Mouse (Mus musculus) left cerebral cortex, adult 2 months (tissue): ENCODE results near the gene Zfp280d. TPM values are rescaled to one million over a fixed set of nuclear protein-coding genes. Genes with fewer than 3 reads are reported as not detected.
A peak's percentile ranks its signal among the peaks of the same experiment; 100 is the strongest.

ENCODE experiments used
- DNase-seq, 2 experiments: peaks; one replicate each; pipeline ENCODE4 v3.0.0; 2021 to 2022; ENCODE audit warnings: low spot score in 2 of 2, mixed read lengths in 1 of 2; ENCODE audit errors: extremely low spot score in 1 of 2
- H3K27ac ChIP-seq: fragments of 200-600 bp; 2 replicates; pipeline ENCODE4 v1.8.1; 2022
- H3K4me3 ChIP-seq: fragments of 200-600 bp; 2 replicates; pipeline ENCODE4 v1.8.1; 2022
- CTCF ChIP-seq: fragments of 200-600 bp; IDR thresholded peaks from 2 replicates; pipeline ENCODE4 v1.8.1; 2022; ENCODE audit warnings: antibody characterized with exemption, mild to moderate bottlenecking, moderate library complexity
- intact Hi-C: fragments of 180-260 bp; cut with DNase I; formaldehyde crosslinking; loops from one replicate; pipeline ENCODE4 v1.15.1; 2025
- total RNA-seq, 2 experiments: library from RNA; stranded (reverse); gene quantifications; 2 replicates each; pipeline ENCODE4 v1.2.3; 2021

Zfp280d gene
- total RNA-seq, 2 experiments from 2014 or later: 49.0 to 61.4 TPM

DNA sequence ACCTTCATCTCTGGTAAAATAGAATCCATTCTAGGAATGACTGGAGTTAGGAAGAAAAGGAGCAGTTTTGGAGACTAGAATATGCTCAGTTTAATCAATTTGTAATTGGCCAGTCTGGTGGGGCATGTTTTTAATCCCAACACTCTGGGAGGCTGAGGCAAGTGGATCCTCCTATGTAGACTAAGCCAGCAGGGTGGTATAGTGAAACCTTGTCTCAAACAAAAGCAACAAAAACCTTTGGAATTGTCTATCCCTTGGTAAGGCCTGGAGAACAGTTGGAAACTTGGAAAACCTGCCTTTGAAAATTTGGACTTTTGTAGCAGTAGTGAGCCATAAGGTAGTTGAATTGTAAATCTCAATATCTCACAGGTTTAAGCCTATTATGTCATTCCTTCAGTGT, 2.3 kb downstream of the Zfp280d start:
- intact Hi-C loops: loop anchor here (5.0 kb wide), 1 partner anchor 255 kb away; the partner anchor contains the start of gene Rfx7

DNA sequence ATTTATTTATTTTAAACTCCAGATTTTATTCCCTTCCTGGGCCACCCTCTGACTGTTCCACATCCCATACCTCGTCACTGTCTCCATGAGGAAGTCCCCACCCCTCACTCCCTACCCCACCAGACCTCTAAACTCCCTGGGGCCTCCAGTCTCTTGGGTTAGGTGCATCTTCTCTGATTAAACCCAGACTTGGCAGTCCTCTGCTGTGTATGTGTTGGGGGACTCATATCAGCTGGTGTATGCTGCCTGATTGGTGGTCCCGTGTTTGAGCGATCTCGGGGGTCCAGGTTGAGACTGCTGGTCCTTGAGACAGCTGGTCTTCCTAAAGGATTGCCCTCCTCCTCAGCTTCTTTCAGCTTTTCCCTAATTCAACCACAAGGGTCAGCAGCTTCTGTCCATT, 5.3 kb downstream of the Zfp280d start:
- DNase-seq: no peak
- no peak for TF ChIP-seq CTCF
- intact Hi-C loops: loop anchor here (5.0 kb wide), 1 partner anchor 252 kb away; the partner anchor contains the start of gene Rfx7
- H3K4me3 ChIP-seq: no peak overlapping the region
- H3K27ac ChIP-seq: no peak overlapping the region

More for the DNA sequence above, 2.3 kb downstream of the Zfp280d start:
- H3K4me3 ChIP-seq: no peak overlapping the region; the same call in none of the 2 replicates
- H3K27ac ChIP-seq: no peak overlapping the region
- no peak for DNase-seq
- TF ChIP-seq CTCF: no peak

DNA sequence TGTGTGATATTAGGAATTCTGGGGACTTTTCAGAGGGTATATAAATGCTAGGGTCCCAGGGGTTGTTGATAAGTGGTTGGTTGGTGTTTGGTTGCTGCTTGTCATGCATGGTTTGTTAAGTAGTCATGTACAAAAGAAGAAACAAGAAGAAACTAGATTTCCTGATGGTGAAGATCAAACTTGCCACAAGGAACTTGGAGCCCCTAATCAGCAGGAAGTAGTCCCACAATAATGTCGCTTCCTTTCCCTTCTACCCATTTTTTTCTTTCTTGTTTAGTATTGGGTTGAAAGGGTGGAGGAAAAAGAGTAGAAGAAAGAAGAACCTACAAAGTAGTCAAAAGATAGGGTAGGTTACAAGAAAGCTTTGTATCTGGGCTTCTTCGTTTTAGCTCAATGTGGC, 13.0 kb downstream of the Zfp280d start:
- Histone ChIP-seq H3K27ac (no peak overlapping the region), H3K4me3 (no peak overlapping the region)
- no peak for DNase-seq
- TF ChIP-seq CTCF: no peak
- intact Hi-C loops: no loop called here

DNA sequence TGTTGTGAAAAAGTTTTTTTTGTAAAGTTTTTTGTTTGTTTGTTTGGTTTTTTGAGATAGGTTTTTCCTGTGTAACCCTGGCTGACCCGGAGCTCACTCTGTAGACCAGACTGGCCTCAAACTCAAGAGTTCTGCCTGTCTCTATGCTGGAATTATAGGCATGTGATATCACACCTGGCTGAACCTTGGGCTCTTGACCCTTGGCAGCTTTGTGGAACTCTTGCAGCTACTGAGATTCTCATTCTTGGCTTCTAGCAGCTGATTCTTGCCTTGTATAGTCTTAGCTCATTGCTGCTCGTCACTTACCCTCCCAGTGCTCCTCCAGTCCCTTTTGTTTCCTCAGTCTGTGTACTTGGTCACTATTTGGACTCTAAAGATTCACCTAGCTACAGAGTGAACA, 13.6 kb downstream of the Zfp280d start:
- H3K4me3 ChIP-seq: no peak overlapping the region
- TF ChIP-seq CTCF: no peak
- no peak overlapping the region for H3K27ac ChIP-seq
- DNase-seq: no peak
- intact Hi-C loops: no loop called here

DNA sequence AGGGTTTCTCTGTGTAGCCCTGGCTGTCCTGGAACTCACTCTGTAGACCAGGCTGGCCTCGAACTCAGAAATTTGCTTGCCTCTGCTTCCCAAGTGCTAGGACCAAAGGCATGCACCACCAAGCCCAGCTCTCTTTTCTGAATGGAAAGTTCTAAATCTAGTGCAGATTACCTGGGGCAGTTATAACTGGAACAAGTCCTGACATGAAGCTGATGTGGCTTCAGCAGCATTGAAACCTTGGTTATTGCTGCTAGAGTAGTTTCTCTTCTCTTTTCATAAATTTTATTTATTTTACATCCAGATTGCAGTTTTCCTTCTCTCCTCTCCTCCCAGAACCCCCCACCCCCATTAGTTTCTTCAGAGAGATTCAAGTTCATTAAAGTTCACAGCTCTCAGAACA, 14.4 kb downstream of the Zfp280d start:
- DNase-seq: no peak
- Histone ChIP-seq H3K4me3 (no peak overlapping the region), H3K27ac (no peak overlapping the region)
- no peak for TF ChIP-seq CTCF
- intact Hi-C loops: no loop called here

DNA sequence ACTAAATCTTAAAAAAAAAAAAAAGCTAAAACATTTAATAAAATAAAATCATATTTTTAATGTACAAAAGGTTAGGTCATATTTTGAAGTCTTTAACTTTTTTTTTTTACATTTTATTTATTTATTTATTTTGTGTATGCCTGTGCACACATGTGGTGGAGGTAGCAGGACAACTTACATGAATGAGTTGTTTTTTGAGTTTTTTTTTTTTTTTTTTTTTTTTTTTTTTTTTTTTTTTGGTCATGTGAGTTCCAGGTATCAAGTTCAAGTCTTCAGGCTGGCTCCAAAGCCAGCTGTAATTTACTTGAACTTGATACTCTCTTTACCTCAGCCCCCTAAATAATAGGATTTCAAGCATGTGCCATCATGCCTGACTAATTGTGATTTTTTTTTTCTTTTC, 19.4 kb downstream of the Zfp280d start:
- H3K27ac ChIP-seq: no peak overlapping the region
- no peak for DNase-seq
- no peak for TF ChIP-seq CTCF
- no peak overlapping the region for H3K4me3 ChIP-seq
- intact Hi-C loops: no loop called here

DNA sequence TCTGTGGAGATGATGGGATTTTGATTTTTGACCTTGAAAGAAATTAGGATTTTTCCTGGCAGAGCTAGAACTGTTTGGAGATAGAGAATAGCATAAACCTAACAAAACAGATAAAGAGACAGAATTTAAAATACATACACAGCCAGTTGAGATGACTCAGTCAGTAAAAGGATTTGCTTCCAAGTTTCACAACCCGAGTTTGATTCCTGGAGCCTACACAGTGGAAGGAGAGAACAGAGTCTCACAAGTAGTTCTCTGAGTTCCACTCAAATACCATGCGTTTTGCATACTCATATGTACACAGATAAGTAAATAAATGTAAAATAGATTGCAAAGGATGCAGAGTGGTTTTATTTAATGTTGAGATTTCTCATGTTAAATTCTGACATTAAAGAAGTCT, 35.1 kb downstream of the Zfp280d start:
- intact Hi-C loops: no loop called here
- no peak for TF ChIP-seq CTCF
- Histone ChIP-seq H3K27ac (no peak overlapping the region), H3K4me3 (no peak overlapping the region)
- DNase-seq: no peak

DNA sequence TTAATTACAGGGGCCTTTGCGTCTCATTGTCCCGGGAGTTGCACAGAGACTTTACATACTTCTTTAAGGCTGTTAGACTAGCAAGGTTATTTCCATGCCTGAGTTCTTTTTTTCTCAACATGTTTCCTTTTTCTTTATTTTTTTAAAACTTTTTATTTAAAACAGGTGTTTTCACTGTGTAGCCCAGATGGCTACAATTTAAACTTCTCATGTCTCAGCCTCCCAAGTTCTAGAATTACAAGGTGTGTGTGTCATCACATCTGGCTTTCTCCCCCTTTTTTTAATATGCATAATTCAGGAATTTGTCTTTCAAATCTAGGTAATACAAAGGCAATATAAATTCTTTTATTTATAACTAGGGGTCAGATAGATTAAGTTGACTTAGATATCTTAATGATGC, 58.6 kb downstream of the Zfp280d start:
- intact Hi-C loops: no loop called here
- TF ChIP-seq CTCF: no peak
- no peak overlapping the region for H3K27ac ChIP-seq
- DNase-seq: no peak
- H3K4me3 ChIP-seq: no peak overlapping the region

DNA sequence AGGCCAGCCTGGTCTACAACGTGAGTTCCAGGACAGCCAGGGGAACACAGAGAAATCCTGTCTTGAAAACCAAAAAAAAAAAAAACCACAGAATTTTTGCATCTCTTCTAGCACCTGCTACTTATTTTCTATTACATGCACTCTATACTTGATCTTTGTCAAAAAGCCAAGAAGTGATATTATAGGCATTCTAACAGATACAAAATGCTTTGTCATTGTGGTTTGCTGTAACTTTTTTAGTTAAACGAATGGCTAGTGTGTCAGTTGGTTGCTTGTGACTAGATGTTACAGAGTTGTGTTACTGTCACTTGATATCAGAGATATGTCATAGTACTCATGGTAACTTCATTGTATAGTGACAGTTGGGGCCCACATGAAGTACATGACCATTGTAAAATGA, 61.4 kb downstream of the Zfp280d start:
- no peak for TF ChIP-seq CTCF
- intact Hi-C loops: no loop called here
- DNase-seq: no peak
- Histone ChIP-seq H3K4me3 (no peak overlapping the region), H3K27ac (no peak overlapping the region)

DNA sequence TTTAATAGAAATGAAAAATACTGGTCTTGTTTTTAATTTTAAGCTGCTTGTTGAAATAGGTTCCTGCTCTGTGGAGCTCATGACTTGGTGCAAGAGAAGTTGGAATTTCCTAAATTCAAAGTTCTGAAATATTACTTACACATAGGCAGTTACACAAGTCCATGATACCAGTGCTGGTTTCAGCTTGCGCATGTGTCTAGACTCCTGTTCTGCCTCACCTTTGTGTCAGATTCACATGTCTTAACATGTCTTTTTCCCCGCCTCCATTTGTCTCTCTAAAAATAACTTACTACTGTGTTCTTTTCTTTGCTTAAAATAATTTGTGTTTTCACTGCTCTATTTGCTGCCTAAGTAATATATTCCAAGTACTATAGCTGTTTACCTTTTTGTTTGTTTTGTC, 64.5 kb downstream of the Zfp280d start:
- Histone ChIP-seq H3K4me3 (no peak overlapping the region), H3K27ac (no peak overlapping the region)
- no peak for DNase-seq
- no peak for TF ChIP-seq CTCF
- intact Hi-C loops: no loop called here

DNA sequence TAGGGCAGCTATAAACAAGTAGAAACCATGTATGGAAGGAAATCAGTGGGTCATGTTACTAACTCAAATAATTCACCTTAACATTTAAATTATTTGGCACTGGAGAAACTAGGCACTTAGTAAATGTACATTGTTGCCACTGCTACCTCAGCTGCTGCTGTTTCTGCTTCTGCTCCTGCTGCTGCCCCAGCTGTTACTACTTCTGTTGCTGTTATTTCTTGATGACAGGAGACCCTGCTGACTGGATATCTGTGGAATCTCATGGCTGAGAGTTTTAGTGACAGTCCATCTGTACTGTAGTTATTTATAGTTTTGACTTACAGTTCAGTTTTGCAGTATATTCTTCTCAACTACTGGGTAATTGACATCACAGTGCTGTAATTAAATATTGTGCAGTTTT, 69.2 kb downstream of the Zfp280d start:
- intact Hi-C loops: no loop called here
- Histone ChIP-seq H3K4me3 (no peak overlapping the region), H3K27ac (no peak overlapping the region)
- no peak for DNase-seq
- no peak for TF ChIP-seq CTCF

DNA sequence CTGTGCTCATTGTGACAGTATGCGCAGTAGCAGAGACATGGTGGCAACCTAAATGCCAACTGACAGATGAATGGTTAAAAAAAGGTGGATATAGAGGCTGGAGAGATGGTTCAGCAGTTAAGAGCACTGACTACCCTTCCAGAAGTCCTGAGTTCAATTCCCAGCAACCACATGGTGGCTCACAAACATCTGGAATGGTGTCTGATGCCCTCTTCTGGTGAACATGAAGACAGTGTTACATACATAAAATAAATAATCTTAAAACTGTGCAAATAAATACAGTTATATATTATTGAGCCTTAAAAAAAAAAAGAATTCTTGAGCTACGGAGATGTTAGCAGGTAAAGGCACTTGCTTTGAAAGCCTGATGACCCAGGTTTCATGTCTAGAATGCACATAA, 97.7 kb downstream of the Zfp280d start:
- TF ChIP-seq CTCF: no peak
- H3K27ac ChIP-seq: no peak overlapping the region
- H3K4me3 ChIP-seq: no peak overlapping the region
- intact Hi-C loops: no loop called here
- DNase-seq: no peak

DNA sequence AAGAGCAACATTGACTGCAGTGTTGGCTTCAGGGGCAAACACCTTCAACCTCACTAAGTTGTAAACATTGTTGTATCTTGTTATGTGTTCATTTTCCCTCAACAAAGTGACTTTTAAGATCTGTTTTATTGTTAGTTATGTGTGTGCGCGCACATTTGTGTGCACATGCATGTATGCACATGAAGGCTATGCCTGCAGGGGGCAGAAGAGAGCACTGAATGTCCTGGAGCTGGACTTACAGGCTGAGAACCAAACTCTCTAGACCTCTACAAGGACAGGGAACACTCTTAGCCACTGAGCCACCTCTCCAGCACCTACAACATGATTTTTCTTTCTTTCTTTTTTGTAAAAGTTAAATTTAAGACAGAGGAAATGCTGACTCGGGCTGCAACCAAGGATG, 99.4 kb downstream of the Zfp280d start:
- DNase-seq: no peak
- Histone ChIP-seq H3K4me3 (no peak overlapping the region), H3K27ac (no peak overlapping the region)
- intact Hi-C loops: no loop called here
- TF ChIP-seq CTCF: peak; percentile 20

DNA sequence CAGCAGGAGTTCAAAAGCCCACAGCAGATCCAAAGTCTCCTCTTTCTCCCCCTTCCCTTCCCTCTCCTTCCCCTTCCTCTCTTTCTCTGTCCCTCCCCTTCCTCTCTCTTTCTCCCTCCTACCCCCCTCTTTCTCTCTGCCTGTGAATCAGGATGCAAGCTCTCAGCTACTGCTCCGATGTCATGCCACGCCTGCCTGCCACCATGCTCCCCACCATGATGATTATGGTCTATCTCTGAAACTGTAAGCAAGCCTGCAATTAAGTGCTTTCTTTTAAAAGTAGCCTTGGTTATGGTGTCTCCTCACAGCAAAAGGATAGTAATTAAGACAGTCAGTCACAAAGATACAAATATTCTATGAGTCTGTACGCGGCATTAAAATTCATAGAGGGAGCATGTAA, 100.3 kb downstream of the Zfp280d start:
- intact Hi-C loops: no loop called here
- Histone ChIP-seq H3K4me3 (no peak overlapping the region), H3K27ac (no peak overlapping the region)
- TF ChIP-seq CTCF: no peak
- no peak for DNase-seq
